Mouse (Mus musculus): ENCODE measurements around the gene Ccdc162. TPM values are rescaled to one million over a fixed set of nuclear protein-coding genes. Genes with fewer than 3 reads are reported as not detected.

Gene Ccdc162
- total RNA-seq, 2 experiments from 2014 or later: 0.38 to 0.88 TPM

- intact Hi-C loops (cut with DNase I): no loop called here
- DNase-seq: no peak
Observed at GRCm38 (mm10) chr10:41544481-41545190, 171.8 kb downstream of the Ccdc162 start.

- intact Hi-C loops (cut with DNase I): no loop called here
- no peak for DNase-seq
Observed at GRCm38 (mm10) chr10:41543844-41544243, 172.6 kb downstream of the Ccdc162 start.

GRCm38 (mm10) chr10:41543439-41543838 is 173.0 kb downstream of the Ccdc162 start:
- DNase-seq: no peak
- intact Hi-C loops (cut with DNase I): no loop called here

- no peak for DNase-seq
- intact Hi-C loops (cut with DNase I): no loop called here
Observed at GRCm38 (mm10) chr10:41542057-41542456, 174.4 kb downstream of the Ccdc162 start.

GRCm38 (mm10) chr10:41538986-41539385 is 177.4 kb downstream of the Ccdc162 start:
- intact Hi-C loops (cut with DNase I): no loop called here
- no peak for DNase-seq

- DNase-seq: no peak
- intact Hi-C loops (cut with DNase I): no loop called here
Observed at GRCm38 (mm10) chr10:41537983-41538330, 178.5 kb downstream of the Ccdc162 start.

- intact Hi-C loops (cut with DNase I): no loop called here
- no peak for DNase-seq
Observed at GRCm38 (mm10) chr10:41537226-41537982, 179.0 kb downstream of the Ccdc162 start.

- intact Hi-C loops (cut with DNase I): no loop called here
Observed at GRCm38 (mm10) chr10:41536714-41537113, 179.7 kb downstream of the Ccdc162 start.

GRCm38 (mm10) chr10:41535991-41536390 is 180.4 kb downstream of the Ccdc162 start:
- intact Hi-C loops (cut with DNase I): no loop called here

More at GRCm38 (mm10) chr10:41536714-41537113, 179.7 kb downstream of the Ccdc162 start:
- DNase-seq: no peak

GRCm38 (mm10) chr10:41529972-41530371 is 186.5 kb downstream of the Ccdc162 start:
- no peak for DNase-seq
- intact Hi-C loops (cut with DNase I): no loop called here

More at GRCm38 (mm10) chr10:41535991-41536390, 180.4 kb downstream of the Ccdc162 start:
- no peak for DNase-seq

- intact Hi-C loops (cut with DNase I): no loop called here
- no peak for DNase-seq
Observed at GRCm38 (mm10) chr10:41525696-41526095, 190.7 kb downstream of the Ccdc162 start.

GRCm38 (mm10) chr10:41523386-41523785 is 193.0 kb downstream of the Ccdc162 start:
- intact Hi-C loops (cut with DNase I): no loop called here
- no peak for DNase-seq

- DNase-seq: no peak
- intact Hi-C loops (cut with DNase I): no loop called here
Observed at GRCm38 (mm10) chr10:41520410-41520673, 196.1 kb downstream of the Ccdc162 start.

- intact Hi-C loops (cut with DNase I): loop anchor here (2.0 to 10.0 kb wide), 2 partner anchors 161 to 775 kb away; no protein-coding TSS in a partner anchor
Observed at GRCm38 (mm10) chr10:41519640-41520409, 196.6 kb downstream of the Ccdc162 start.

GRCm38 (mm10) chr10:41518981-41519618 is 197.3 kb downstream of the Ccdc162 start, which contains the start of gene Cd164:
Cd164 (plus strand) TSS chr10:41519414.
- DNase-seq: peak; percentile 97
- intact Hi-C loops (cut with DNase I): loop anchor here (2.0 to 10.0 kb wide), 2 partner anchors 162 to 776 kb away; no protein-coding TSS in a partner anchor

More at GRCm38 (mm10) chr10:41519640-41520409, 196.6 kb downstream of the Ccdc162 start:
- DNase-seq: peak; percentile 55

- intact Hi-C loops (cut with DNase I): loop anchor here (2.0 to 10.0 kb wide), 2 partner anchors 162 to 776 kb away; no protein-coding TSS in a partner anchor
- DNase-seq: peak; percentile 78
Observed at GRCm38 (mm10) chr10:41518508-41518980, 197.9 kb downstream of the Ccdc162 start.

GRCm38 (mm10) chr10:41514921-41515320 is 201.5 kb downstream of the Ccdc162 start:
- no peak for DNase-seq
- intact Hi-C loops (cut with DNase I): loop anchor here (10.0 kb wide), 1 partner anchor 780 kb away; no protein-coding TSS in a partner anchor

- intact Hi-C loops (cut with DNase I): loop anchor here (10.0 kb wide), 1 partner anchor 780 kb away; no protein-coding TSS in a partner anchor
- no peak for DNase-seq
Observed at GRCm38 (mm10) chr10:41514301-41514700, 202.1 kb downstream of the Ccdc162 start.

- DNase-seq: no peak
- intact Hi-C loops (cut with DNase I): loop anchor here (10.0 kb wide), 2 partner anchors 204 to 504 kb away; partner anchors contain the start of genes Ak9 and Fig4
Observed at GRCm38 (mm10) chr10:41509160-41509559, 207.3 kb downstream of the Ccdc162 start.

GRCm38 (mm10) chr10:41505446-41505845 is 211.0 kb downstream of the Ccdc162 start:
- DNase-seq: peak; percentile 70
- intact Hi-C loops (cut with DNase I): loop anchor here (10.0 kb wide), 2 partner anchors 201 to 501 kb away; partner anchors contain the start of genes Ak9 and Fig4

Measured in left cerebral cortex, postnatal 4 days (tissue).